Mouse (Mus musculus) kidney, adult 2 months (tissue): ENCODE measurements around the gene Vmn2r77.

Source experiments
- CTCF ChIP-seq: fragments of 200-500 bp; conservative IDR thresholded peaks from 2 replicates; pipeline ENCODE4 v1.5.1; 2011; ENCODE audit warnings: low read depth, mild to moderate bottlenecking, control low read depth, low read length, moderate library complexity, mixed read lengths; ENCODE audit not compliant: insufficient read depth, insufficient read length
- POLR2A ChIP-seq: fragments of 200-500 bp; IDR thresholded peaks from one replicate; pipeline ENCODE4 v1.6.1; 2011; ENCODE audit warnings: low read depth, low read length, control low read depth

DNA sequence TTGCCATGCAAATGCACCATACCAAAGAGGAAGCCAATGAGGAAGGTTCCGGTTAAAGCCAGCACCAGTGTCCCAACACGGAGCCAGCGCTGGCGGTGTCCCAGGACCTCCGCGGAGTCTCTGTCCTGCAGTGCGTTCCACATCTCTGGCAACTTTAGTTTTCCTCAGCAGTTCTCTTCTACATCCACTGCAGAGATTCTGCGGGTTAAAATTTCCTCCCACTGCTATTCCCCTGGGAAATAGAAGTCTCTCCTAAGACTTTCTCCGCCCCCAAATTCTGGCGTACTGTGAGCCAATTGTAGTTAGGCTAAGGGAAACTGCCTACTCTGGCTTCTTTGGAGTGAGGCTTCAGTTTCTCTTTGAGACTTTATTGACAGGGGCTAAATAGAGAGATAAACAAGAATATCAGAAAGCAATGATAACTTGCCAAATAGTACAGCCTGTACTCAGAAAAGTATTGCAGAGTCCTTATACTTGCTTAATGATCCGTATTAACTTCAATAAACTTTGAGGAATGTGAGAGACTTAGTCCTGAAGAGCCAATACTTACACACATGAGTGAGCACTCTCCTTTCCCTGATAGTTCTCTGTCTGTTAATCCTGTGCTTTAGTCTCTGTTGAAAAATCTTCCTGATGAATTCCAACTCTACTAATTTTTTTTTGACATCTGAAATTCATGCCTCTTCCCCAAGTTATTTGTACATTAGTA, 19.1 kb upstream of the Vmn2r77 start, which contains the start of gene Folh1:
- TF ChIP-seq POLR2A (no peak), CTCF (no peak)
